Mouse (Mus musculus) thymus, adult 18-20 months (tissue): ENCODE measurements around the gene 1810043G02Rik.
A peak's percentile ranks its signal among the peaks of the same experiment; 100 is the strongest.
"Not testable (repeated sequence)": the region's sequence is repeated elsewhere in the genome, so short reads cannot be mapped to it uniquely, and the experiment has no call there.

Experiments used
- DNase-seq, 2 experiments: peaks; one replicate each; pipeline ENCODE4 v3.0.0; 2022; ENCODE audit warnings: mixed read lengths in 2 of 2

1810043G02Rik gene

DNA sequence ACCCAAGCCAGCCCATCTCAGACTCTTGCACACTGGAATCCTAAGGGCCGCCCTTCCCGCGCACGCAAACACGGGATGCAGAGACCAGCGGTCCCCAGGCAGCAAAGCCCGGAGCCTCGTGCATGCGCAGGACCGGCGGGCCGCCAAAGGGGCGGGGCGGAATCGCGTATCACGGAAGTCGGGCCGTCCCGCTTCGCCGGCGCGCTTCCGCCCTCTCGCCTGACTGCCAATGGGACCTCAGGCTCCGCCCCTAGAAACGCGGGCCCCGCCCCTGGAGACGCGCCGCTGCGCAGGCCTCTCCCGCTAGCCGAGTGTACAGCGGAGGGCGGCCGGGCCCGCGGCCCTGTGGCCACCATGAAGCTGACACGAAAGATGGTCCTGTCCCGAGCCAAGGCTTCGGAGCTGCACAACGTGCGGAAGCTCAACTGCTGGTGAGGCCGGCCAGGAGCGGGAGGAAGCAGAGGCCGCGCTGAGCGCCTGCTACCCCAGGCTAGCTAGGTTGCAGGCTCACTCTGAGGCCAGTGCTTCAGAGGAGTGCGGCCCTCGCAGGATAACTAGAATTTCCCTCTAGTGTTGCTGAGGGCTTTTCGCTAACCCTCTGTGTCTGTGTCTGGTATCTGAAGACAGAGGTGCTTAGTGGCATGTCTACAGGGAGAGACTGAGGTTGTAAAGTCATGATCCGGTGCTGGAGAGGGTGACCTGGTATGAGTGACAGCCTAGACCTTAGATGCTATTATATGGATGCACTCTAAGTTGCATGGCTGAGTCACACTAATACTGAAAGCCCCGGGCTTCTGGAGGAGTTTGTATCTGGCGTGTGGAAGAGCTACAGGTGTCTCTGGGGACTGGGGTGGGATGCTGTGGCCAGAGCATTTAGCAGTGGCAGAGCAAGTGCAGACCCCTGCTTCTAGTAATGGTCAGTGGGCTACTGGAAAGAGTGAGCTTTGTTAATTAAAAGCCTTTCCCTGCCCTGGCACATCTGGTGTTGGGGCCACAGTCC lies at the start of gene 1810043G02Rik:
1810043G02Rik (plus strand) TSS at position 174 of the 1,000 bp plus-strand sequence.
- peak; percentile 97 for DNase-seq

DNA sequence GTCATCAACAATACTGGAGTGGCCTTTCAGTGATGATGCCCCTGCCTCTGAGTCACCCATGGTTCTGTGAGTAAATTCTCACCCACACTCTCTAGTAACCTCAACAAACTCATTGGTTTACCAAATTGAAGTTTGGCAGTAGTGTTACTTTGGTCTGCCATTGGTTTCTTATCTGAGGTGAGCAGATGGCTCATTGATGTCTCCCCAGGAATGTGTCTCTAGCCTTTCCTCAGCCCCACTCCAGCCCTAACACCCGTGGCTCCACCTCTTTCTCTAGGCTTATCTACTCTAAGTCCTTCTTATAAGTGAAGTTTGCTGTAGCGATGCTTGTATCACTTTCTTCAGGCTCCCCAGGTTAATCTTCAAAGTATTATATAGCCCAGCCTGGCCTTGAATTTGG lies 38.6 kb upstream of the 1810043G02Rik start:
- DNase-seq, result no peak

GRCm38 (mm10) chr10:77950468-77950867 lies 27.9 kb upstream of the 1810043G02Rik start:
- DNase-seq, result not testable (repeated sequence)

DNA sequence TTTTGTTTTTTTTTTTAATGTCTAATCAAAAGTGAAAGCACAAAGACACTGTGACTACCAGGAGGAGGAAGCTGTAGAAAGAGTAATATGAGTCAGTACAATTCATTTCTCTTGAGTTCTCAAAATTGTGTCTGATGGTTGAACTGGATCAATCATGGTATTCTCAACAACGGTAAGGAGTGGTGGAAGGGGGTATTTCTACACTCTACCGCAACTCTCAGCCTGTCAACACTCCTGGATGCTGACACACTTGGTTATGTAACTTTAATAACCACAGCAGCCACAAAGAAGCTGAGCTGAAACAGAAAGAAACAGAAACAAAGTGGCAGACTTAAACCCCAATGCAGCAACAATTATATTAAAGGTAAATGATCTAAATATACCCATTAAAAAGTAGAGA lies 15.6 kb upstream of the 1810043G02Rik start:
- no peak for DNase-seq

DNA sequence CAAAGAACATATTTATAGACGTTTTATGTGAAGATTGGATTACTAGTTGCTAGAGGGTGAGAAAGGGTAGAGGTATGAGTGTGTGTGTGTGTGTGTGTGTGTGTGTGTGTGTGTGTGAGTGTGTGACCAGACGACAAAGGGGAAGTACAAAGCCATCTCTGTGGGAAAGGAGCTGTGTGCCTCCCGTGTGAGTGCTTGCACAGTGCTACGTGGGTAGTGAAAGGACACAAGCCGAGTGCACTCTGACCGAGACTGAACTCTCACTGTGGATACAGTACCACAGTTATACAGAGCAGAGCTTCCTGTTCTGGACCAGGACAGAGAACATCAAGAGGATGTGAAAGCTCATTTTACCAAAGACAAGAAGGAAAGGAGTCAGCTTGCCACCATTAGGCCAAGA lies 14.4 kb upstream of the 1810043G02Rik start:
- no peak for DNase-seq

DNA sequence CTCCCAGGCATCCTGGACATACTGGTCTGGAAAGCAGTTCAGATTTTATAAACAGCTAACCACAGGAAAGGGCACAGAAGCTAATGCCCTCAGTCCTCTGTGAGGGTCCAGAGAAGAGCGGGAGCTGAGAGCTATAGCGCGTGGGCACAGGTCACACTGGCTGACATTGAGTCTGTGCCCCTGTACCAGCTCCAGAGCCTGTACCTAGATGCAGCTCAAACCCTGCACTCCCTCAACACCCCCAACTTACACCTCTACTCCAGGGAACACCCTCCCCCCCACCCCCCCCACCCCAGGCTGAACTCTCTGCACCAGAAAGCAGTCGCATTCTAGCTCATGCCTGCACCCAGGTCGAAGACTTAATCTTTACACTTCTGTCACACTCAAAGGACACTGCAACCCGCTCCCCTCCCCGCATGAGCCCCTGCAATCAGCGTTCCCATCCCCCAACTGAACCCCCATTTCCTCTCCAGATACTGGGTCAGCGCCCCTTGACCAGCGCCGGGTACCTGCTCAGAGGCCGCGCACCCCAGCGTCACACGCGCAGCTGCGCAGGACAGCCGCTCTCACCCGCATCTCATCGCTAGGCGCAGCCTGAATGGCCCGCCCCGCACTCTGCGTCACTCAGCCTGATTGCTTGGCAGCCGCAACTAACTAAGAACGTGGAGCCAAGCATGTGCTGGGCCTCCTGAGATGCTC lies 8.9 kb upstream of the 1810043G02Rik start:
- DNase-seq, result no peak

DNA sequence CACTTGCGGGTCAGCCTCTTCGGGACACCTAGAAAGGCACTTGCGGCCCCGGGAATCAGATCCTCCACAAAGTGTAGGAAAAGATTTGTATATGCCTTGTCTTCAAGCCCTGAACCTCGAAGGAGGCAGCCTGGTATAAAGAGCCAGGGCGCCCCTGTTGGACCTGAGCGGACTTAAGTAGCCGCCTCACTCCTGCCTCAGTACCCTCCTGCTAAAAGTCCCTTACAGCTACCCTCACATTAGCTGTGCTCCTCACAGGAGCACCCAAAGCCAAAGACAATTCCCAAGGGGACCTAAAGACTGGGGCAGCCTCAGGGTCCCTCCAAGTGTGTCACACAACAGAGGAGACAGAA lies 8.4 kb upstream of the 1810043G02Rik start:
- no peak for DNase-seq

- no peak for DNase-seq
Measured at GRCm38 (mm10) chr10:77970481-77970880, 7.8 kb upstream of the 1810043G02Rik start, which contains the start of gene Trpm2. Gene Trpm2 (minus strand): TSS chr10:77970563.

- DNase-seq, result no peak
Measured at GRCm38 (mm10) chr10:77971191-77971590, 7.1 kb upstream of the 1810043G02Rik start.

GRCm38 (mm10) chr10:77971709-77972553 lies 6.4 kb upstream of the 1810043G02Rik start:
- DNase-seq, result no peak

DNA sequence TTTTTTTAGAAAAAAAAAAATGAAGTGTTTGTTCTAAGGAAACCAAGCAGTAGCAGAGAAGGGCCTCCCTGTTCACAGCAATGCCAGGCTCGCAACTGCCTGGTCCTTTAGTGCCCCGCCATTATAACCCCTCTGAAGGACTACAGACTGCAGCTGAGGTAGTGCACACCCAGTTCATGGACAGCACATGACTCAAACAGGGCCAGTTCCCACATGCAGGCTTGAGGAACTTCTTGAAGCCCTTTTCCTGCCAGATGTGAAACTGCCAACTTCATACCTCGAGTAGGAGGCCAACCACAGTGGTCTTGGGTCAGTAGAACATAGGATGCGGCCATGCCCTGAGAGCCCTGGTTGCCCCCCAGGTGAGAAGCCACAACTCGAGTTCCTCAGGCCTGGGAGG lies 4.0 kb upstream of the 1810043G02Rik start:
- DNase-seq, result no peak

- no peak for DNase-seq
Measured at GRCm38 (mm10) chr10:77974811-77975210, 3.5 kb upstream of the 1810043G02Rik start.

GRCm38 (mm10) chr10:77975653-77976052 lies 2.7 kb upstream of the 1810043G02Rik start:
- DNase-seq, result no peak

DNA sequence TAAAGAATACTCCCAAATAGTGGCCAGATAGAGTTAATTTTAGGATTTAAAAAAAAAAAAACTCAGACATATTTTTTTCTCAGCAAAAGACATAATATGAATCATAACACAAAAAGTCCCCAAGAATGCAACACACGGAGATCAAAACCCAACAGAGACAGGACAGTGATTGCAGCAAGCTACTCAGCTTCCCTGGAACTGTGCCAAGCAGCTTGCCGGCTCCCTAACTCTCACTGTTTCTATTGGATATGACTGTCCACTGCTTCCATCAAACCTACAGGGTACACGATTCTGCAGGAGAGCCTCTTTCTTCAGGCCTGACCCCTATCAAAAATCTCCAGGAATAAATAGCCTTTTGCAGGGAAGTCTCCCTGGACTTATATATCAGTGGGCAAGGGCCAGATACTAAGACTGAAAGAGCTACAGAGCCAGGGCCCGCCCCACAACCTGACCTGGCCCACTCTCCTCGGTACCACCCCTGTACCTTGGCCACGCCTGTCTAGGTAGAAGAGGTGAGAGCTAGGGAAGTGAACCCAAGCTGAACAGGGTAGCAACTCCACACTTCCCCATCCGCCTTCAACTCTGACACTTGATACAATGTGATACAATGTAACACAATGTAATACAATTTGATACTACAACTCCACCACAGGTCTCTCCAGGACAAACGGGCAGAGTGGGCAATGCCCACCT lies 1.7 kb upstream of the 1810043G02Rik start:
- no peak for DNase-seq

DNA sequence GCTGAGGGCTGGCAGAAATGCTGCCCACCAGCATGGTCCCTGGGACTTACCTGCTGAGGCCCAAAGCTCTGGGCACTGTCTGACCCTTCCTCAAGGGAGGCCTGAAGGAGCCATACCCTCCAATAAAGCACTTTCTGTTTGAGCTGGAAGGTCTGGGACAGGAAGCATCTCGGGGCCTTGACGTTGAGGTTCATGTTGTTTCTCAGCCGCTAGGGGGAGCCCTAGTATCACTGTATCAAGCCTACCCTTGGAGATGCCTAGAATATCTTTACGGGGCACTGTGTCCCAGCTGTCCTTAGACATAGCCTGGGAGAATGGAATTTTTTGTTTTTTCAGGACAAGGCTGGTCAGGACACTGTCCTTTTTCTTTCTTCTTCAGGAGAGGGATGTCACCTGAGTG lies 6.3 kb downstream of the 1810043G02Rik start:
- DNase-seq, result peak in 1 of 2 experiments; percentile 26

GRCm38 (mm10) chr10:77985775-77986174 lies 7.5 kb downstream of the 1810043G02Rik start:
- no peak for DNase-seq

- no peak for DNase-seq
Measured at GRCm38 (mm10) chr10:77995639-77996038, 17.3 kb downstream of the 1810043G02Rik start.

DNA sequence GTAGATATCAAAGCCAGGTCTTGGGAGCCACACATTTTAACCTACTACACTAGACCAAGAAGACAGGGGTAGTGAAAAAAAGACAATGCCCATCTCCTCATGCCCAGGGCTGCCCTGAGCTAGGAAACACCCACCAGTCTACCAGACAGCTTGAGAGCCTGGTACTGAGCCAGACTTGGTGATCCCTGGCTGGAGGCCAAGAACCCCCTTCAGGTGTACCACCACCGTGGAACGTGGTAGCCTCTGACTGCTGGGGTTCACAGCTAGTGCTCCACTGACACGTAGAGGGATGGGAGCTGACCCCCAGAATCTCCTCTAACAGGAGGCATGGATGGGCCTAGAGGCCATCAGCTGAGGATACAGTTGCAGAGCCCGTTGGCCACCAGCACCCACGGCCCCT lies 21.9 kb downstream of the 1810043G02Rik start:
- no peak for DNase-seq

DNA sequence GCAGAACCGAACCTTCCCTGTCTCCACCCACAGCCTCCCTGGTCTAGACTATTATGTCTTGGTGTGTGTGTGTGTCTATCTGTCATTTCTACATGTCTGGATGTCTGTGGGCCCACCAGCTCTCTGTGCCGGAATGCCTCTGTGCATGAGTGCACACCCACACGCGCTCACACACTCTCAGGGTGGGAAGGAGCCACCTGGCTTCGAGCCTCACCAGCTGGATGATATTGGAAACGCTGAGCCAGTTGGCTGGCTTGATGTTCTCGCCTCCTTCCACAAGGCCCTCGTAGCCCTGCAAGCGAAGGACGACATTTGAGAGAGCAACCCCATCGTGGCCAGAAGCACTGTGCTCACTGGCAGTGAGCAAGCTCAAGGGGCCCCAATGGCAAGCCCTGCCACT lies 23.5 kb downstream of the 1810043G02Rik start:
- no peak for DNase-seq

DNA sequence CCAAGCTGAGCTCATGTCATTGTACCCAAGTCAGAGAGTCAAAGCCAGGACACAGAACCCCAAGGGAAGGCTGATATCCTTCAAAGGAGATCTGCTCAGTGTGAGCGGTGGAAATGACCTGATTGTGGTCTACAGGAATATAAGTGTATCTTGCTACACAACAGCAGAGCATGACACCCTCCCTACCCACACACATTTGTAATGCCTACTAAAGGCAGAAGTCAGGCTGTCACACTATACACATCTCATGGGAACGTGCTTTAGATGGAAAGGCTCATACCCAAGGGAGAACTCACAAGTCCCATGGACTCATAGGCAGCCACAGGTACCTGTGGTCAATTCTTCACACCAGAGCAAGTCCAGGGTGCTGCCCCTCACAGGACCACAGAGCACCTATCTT lies 24.0 kb downstream of the 1810043G02Rik start:
- no peak for DNase-seq

- DNase-seq, result no peak
Measured at GRCm38 (mm10) chr10:78004479-78005100, 26.3 kb downstream of the 1810043G02Rik start.
